ENCODE assay signal across 21 mouse cellular contexts in the genomic region with DNA sequence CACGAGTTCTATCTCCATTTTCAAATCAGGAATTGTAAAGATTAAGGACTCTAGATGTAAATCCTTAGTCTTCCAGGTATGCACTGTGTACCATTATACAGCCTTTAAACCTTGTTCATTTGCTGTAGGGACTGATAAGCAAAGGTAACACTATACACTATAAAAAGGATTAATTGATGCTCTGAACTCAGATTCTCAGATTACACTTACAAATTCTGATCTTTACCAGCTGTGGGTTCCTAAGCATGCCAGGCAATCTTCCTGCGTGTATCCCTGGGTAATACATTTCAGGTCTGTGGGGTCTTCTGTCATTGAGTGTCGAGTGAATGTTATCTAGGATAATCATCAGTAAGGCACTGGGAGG.
"Had no signal": no experiment of that assay in that cellular context is flagged by ENCODE, and none has a peak within 500 bp of the region (broad histone marks: within the 10 kb centered on the region; RNA-seq: fewer than 3 reads in every experiment).

No protein-coding gene starts in this region.

- H3K4me3 ChIP-seq: limb, embryonic 12.5 days; limb, embryonic 15.5 days; lung, embryonic 15.5 days; midbrain, embryonic 12.5 days; myocyte; neural tube, embryonic 13.5 days; stomach, embryonic 15.5 days had no signal

- H3K27ac ChIP-seq: limb, embryonic 12.5 days; limb, embryonic 15.5 days; liver, embryonic 14.5 days; lung, embryonic 15.5 days; midbrain, embryonic 12.5 days; neural tube, embryonic 13.5 days; stomach, embryonic 15.5 days had no signal

- ATAC-seq: intestine, postnatal 0 days; liver, postnatal 0 days; midbrain, embryonic 16.5 days had no signal

- DNase-seq: kidney, adult 9 months; kidney, postnatal 25 days; left cerebral cortex, postnatal 4 days; liver, postnatal 0 days; lung, postnatal 10 days; lung, postnatal 36 days; retina, postnatal 1 day; right cerebral cortex, postnatal 25 days; spleen, adult 18-20 months; thymus, postnatal 25 days had no signal

- H3K9me3 ChIP-seq: limb, embryonic 12.5 days; limb, embryonic 15.5 days; lung, embryonic 15.5 days; midbrain, embryonic 12.5 days; neural tube, embryonic 13.5 days; stomach, embryonic 15.5 days had no signal

- H3K9ac ChIP-seq: limb, embryonic 12.5 days; limb, embryonic 15.5 days; liver, embryonic 14.5 days; liver, postnatal 0 days; lung, embryonic 15.5 days; midbrain, embryonic 12.5 days; neural tube, embryonic 13.5 days; stomach, embryonic 15.5 days had no signal

- H3K36me3 ChIP-seq: limb, embryonic 12.5 days; limb, embryonic 15.5 days; lung, embryonic 15.5 days; midbrain, embryonic 12.5 days; neural tube, embryonic 13.5 days; stomach, embryonic 15.5 days had no signal

- H3K4me2 ChIP-seq: limb, embryonic 12.5 days; limb, embryonic 15.5 days; liver, embryonic 11.5 days; lung, embryonic 15.5 days; midbrain, embryonic 12.5 days; neural tube, embryonic 13.5 days; stomach, embryonic 15.5 days had no signal

- H3K27me3 ChIP-seq: limb, embryonic 12.5 days; limb, embryonic 15.5 days; lung, embryonic 15.5 days; midbrain, embryonic 12.5 days; neural tube, embryonic 13.5 days; stomach, embryonic 15.5 days had no signal

- H3K4me1 ChIP-seq: limb, embryonic 12.5 days; limb, embryonic 15.5 days; lung, embryonic 15.5 days; stomach, embryonic 15.5 days had no signal
